Comparison of ENCODE assay signal across 8 mouse cellular contexts in genomic region chr8:122699005-122699492, GRCm38 (mm10). TPM values are rescaled to one million over a fixed set of nuclear protein-coding genes. Genes with fewer than 3 reads are reported as not detected.
DNase-seq lines count a peak whose midpoint lies in the region; ATAC-seq lines count a peak whose summit lies in the region.

TSS of gene Cbfa2t3 (minus strand) at chr8:122699109.

- H3K4me1 ChIP-seq in hindbrain, embryonic 10.5 days (replicated peaks), result peaks cover 60% of the 10 kb centered on the region
- peaks cover 3% of the 10 kb centered on the region; the same call in 1 of the 2 replicates for H3K4me1 ChIP-seq in hindbrain, embryonic 11.5 days (replicated peaks; ENCODE audit: control insufficient read depth, insufficient read depth, low read length)
- H3K4me1 ChIP-seq in embryonic facial prominence, embryonic 13.5 days, result 0 out of 2 replicates have a peak, but pooled peaks cover 3% of the 10 kb centered on the region
- peaks cover 8 to 9% of the 10 kb centered on the region in 2 experiments; a peak in 3 of 4 replicates for H3K4me1 ChIP-seq in heart, embryonic 14.5 days (ENCODE audit: control insufficient read depth in 2 of 2, insufficient read depth in 2 of 2, low read length in 2 of 2)

- WGBS in hindbrain, embryonic 10.5 days, result 47% methylated on average over 13 of the region's 13 CpGs
- WGBS in hindbrain, embryonic 11.5 days, result 36% methylated on average over 13 of the region's 13 CpGs
- 50% methylated on average over 13 of the region's 13 CpGs for WGBS in embryonic facial prominence, embryonic 13.5 days
- 31% methylated on average over 13 of the region's 13 CpGs for WGBS in heart, embryonic 14.5 days

- no peak for ATAC-seq in hindbrain, embryonic 11.5 days (ENCODE audit: low FRiP score)
- no peak for ATAC-seq in embryonic facial prominence, embryonic 13.5 days (ENCODE audit: insufficient number of reproducible peaks, insufficient read depth, low FRiP score, low TSS enrichment, low read depth)
- peak; percentile 59; the same call in 1 of the 2 replicates for ATAC-seq in heart, embryonic 14.5 days (ENCODE audit: insufficient number of reproducible peaks, insufficient read depth, low FRiP score, low read depth)
- peak; percentile 52 for ATAC-seq in megakaryocyte progenitor cell, adult 5-6 weeks (replicated peaks; ENCODE audit: poor library complexity)

- H3K36me3 ChIP-seq in hindbrain, embryonic 10.5 days, result no peaks in the 10 kb centered on the region
- H3K36me3 ChIP-seq in hindbrain, embryonic 11.5 days (ENCODE audit: control insufficient read depth, insufficient read depth, low read length), result no peaks in the 10 kb centered on the region
- H3K36me3 ChIP-seq in embryonic facial prominence, embryonic 13.5 days, result no peaks in the 10 kb centered on the region
- no peaks in the 10 kb centered on the region for H3K36me3 ChIP-seq in heart, embryonic 14.5 days (ENCODE audit: control insufficient read depth, insufficient read depth, low read length)

- no peak within 1 kb of the TSS for H3K9ac ChIP-seq in hindbrain, embryonic 11.5 days (ENCODE audit: low read depth, low read length)
- H3K9ac ChIP-seq in embryonic facial prominence, embryonic 13.5 days, result no peak within 1 kb of the TSS
- H3K9ac ChIP-seq in heart, embryonic 14.5 days (ENCODE audit: low read length), result 0 out of 2 replicates have a peak within 1 kb of the TSS, but pooled peaks have one; percentile 38

- H3K27me3 ChIP-seq in hindbrain, embryonic 10.5 days (ENCODE audit: insufficient read depth, poor library complexity, severe bottlenecking), result peaks cover 14% of the 10 kb centered on the region
- H3K27me3 ChIP-seq in hindbrain, embryonic 11.5 days (ENCODE audit: control insufficient read depth, insufficient read depth, low read length), result no peaks in the 10 kb centered on the region
- H3K27me3 ChIP-seq in embryonic facial prominence, embryonic 13.5 days, result peaks cover under 1% of the 10 kb centered on the region; the same call in 1 of the 2 replicates
- no peaks in the 10 kb centered on the region for H3K27me3 ChIP-seq in heart, embryonic 14.5 days (ENCODE audit: control insufficient read depth, insufficient read depth, low read length)

- no peak for DNase-seq in hindbrain, embryonic 10.5 days (ENCODE audit: low spot score)
- DNase-seq in hindbrain, embryonic 11.5 days (ENCODE audit: low spot score), result no peak
- peak; percentile 59 to 71 for DNase-seq in kidney, postnatal 4 days
- DNase-seq in thymus, postnatal 10 days (ENCODE audit: low spot score in 2 of 2), result peak; percentile 75
- no peak for DNase-seq in testis, postnatal 14 days (ENCODE audit: low spot score)

- H3K4me3 ChIP-seq in hindbrain, embryonic 10.5 days, result peak within 1 kb of the TSS; percentile 23
- no peak within 1 kb of the TSS for H3K4me3 ChIP-seq in hindbrain, embryonic 11.5 days (ENCODE audit: low read depth, low read length)
- H3K4me3 ChIP-seq in embryonic facial prominence, embryonic 13.5 days, result no peak within 1 kb of the TSS
- H3K4me3 ChIP-seq in heart, embryonic 14.5 days (ENCODE audit: control insufficient read depth in 1 of 2, insufficient read depth in 1 of 2, low read depth in 1 of 2, low read length in 2 of 2), result peak within 1 kb of the TSS; percentile 15 to 25

- no peaks in the 10 kb centered on the region for H3K9me3 ChIP-seq in hindbrain, embryonic 10.5 days
- no peaks in the 10 kb centered on the region for H3K9me3 ChIP-seq in hindbrain, embryonic 11.5 days (ENCODE audit: control insufficient read depth, low read length)
- H3K9me3 ChIP-seq in embryonic facial prominence, embryonic 13.5 days, result no peaks in the 10 kb centered on the region
- no peaks in the 10 kb centered on the region for H3K9me3 ChIP-seq in heart, embryonic 14.5 days (ENCODE audit: control insufficient read depth, low read length)

- H3K27ac ChIP-seq in hindbrain, embryonic 10.5 days, result peak within 1 kb of the TSS; percentile 1; the same call in 1 of the 2 replicates
- no peak within 1 kb of the TSS for H3K27ac ChIP-seq in hindbrain, embryonic 11.5 days (ENCODE audit: low read depth, low read length)
- no peak within 1 kb of the TSS for H3K27ac ChIP-seq in embryonic facial prominence, embryonic 13.5 days
- H3K27ac ChIP-seq in heart, embryonic 14.5 days (replicated peaks in 1 of 2; ENCODE audit: control insufficient read depth in 1 of 2, insufficient read depth in 1 of 2, low read depth in 2 of 2, low read length in 2 of 2), result peak within 1 kb of the TSS; percentile 12 to 47; a peak in 2 of 4 replicates

- H3K4me2 ChIP-seq in hindbrain, embryonic 11.5 days (replicated peaks; ENCODE audit: low read depth, low read length), result no peak within 1 kb of the TSS
- peak within 1 kb of the TSS; percentile 9; the same call in 1 of the 2 replicates for H3K4me2 ChIP-seq in embryonic facial prominence, embryonic 13.5 days
- peak within 1 kb of the TSS; percentile 55 for H3K4me2 ChIP-seq in heart, embryonic 14.5 days (ENCODE audit: low read length)

RNA-seq across cellular contexts. Expression of gene Cbfa2t3, which starts in this region (rescaled TPM):
- polyA plus RNA-seq in hindbrain, embryonic 10.5 days (2016; fragmentation: Nextera tagmentation; extraction: Ambion mirVana), result 2.2 and 5.4 TPM in 2 replicates
- polyA plus RNA-seq in hindbrain, embryonic 11.5 days (2014; fragmentation: Nextera tagmentation; extraction: Ambion mirVana), result 7.3 and 8.9 TPM in 2 replicates
- 4.6 TPM in 2 replicates for polyA plus RNA-seq in embryonic facial prominence, embryonic 13.5 days (2015; fragmentation: Nextera tagmentation; extraction: Ambion mirVana)
- polyA plus RNA-seq in heart, embryonic 14.5 days (2014; fragmentation: Nextera tagmentation; extraction: Ambion mirVana), result 4.2 and 6.2 TPM in 2 replicates
- 19.6 and 20.7 TPM in 2 replicates for total RNA-seq in megakaryocyte progenitor cell, adult 5-6 weeks (2015)
- total RNA-seq in megakaryocyte progenitor cell, adult 5-6 weeks (2017), result 11.8 and 12.3 TPM in 2 replicates

Comparison
In these comparisons a context has a peak if more than half of its experiments do, and no peak if none do; other contexts are left out.
1. H3K27ac ChIP-seq: peak in hindbrain, embryonic 10.5 days (single experiment) and heart, embryonic 14.5 days (2 of 2); none in hindbrain, embryonic 11.5 days (single experiment) and embryonic facial prominence, embryonic 13.5 days (single experiment).
2. H3K4me3 ChIP-seq: peak in hindbrain, embryonic 10.5 days (single experiment) and heart, embryonic 14.5 days (2 of 2); none in hindbrain, embryonic 11.5 days (single experiment) and embryonic facial prominence, embryonic 13.5 days (single experiment).
3. DNase-seq: peak in kidney, postnatal 4 days (2 of 2) and thymus, postnatal 10 days (2 of 2); none in hindbrain, embryonic 10.5 days (single experiment), hindbrain, embryonic 11.5 days (single experiment) and testis, postnatal 14 days (single experiment).
4. ATAC-seq: peak in heart, embryonic 14.5 days (single experiment) and megakaryocyte progenitor cell, adult 5-6 weeks (single experiment); none in hindbrain, embryonic 11.5 days (single experiment) and embryonic facial prominence, embryonic 13.5 days (single experiment).